7 mouse cellular contexts compared by ENCODE assay signal in genomic region chr2:12325417-12325816, GRCm38 (mm10). TPM values are rescaled to one million over a fixed set of nuclear protein-coding genes. Genes with fewer than 3 reads are reported as not detected.
DNase-seq lines count a peak whose midpoint lies in the region; ATAC-seq and TF ChIP-seq lines count a peak whose summit lies in the region.

No protein-coding gene starts in this region.

- peak overlapping the region; percentile 72 for H3K27ac ChIP-seq in heart, embryonic 13.5 days (replicated peaks)
- no peak overlapping the region for H3K27ac ChIP-seq in forebrain, postnatal 0 days (ENCODE audit: low read depth, low read length)

- no peaks in the 10 kb centered on the region for H3K9me3 ChIP-seq in heart, embryonic 13.5 days
- H3K9me3 ChIP-seq in forebrain, postnatal 0 days (ENCODE audit: low read length): no peaks in the 10 kb centered on the region

- DNase-seq in NIH3T3 (ENCODE audit: low read depth): peak; percentile 98
- DNase-seq in adrenal gland, postnatal 10 days: peak; percentile 71
- peak; percentile 84 for DNase-seq in lung, postnatal 10 days
- no peak for DNase-seq in thymus, postnatal 36 days
- DNase-seq in spleen, postnatal 4 days (ENCODE audit: low spot score in 2 of 2): no peak
- no peak for DNase-seq in forebrain, postnatal 0 days

- peaks cover 32% of the 10 kb centered on the region for H3K4me1 ChIP-seq in heart, embryonic 13.5 days
- H3K4me1 ChIP-seq in forebrain, postnatal 0 days (ENCODE audit: insufficient read depth): peaks cover 7% of the 10 kb centered on the region

- no peak for TF ChIP-seq CTCF in forebrain, postnatal 0 days (IDR thresholded peaks at IDR 0.05; ENCODE audit: low read depth)

- peak; percentile 44; the same call in 1 of the 2 replicates for ATAC-seq in heart, embryonic 13.5 days (ENCODE audit: extremely low read depth, insufficient number of reproducible peaks, low FRiP score, low TSS enrichment)
- no peak for ATAC-seq in forebrain, postnatal 0 days

- no peak overlapping the region for H3K9ac ChIP-seq in heart, embryonic 13.5 days
- no peak overlapping the region for H3K9ac ChIP-seq in forebrain, postnatal 0 days

- WGBS in heart, embryonic 13.5 days: 53% methylated on average over 6 of the region's 6 CpGs
- 77% methylated on average over 6 of the region's 6 CpGs for WGBS in forebrain, postnatal 0 days

- H3K27me3 ChIP-seq in heart, embryonic 13.5 days (replicated peaks): no peaks in the 10 kb centered on the region
- H3K27me3 ChIP-seq in forebrain, postnatal 0 days (ENCODE audit: insufficient read depth, low read length): no peaks in the 10 kb centered on the region

- no peak overlapping the region for H3K4me3 ChIP-seq in heart, embryonic 13.5 days
- H3K4me3 ChIP-seq in forebrain, postnatal 0 days (ENCODE audit: low read depth, low read length): no peak overlapping the region

- H3K4me2 ChIP-seq in heart, embryonic 13.5 days: no peak overlapping the region
- no peak overlapping the region for H3K4me2 ChIP-seq in forebrain, postnatal 0 days (ENCODE audit: low read depth)

- H3K36me3 ChIP-seq in heart, embryonic 13.5 days: no peaks in the 10 kb centered on the region
- no peaks in the 10 kb centered on the region for H3K36me3 ChIP-seq in forebrain, postnatal 0 days (ENCODE audit: insufficient read depth)

RNA-seq across cellular contexts. Expression of gene Itga8, which starts 23.7 kb away (rescaled TPM):
- total RNA-seq in adrenal gland, postnatal 10 days (2021): 10 to 100 TPM; 21.7 to 24.1 TPM
- 9.2 and 10.8 TPM in 2 replicates for polyA plus RNA-seq in heart, embryonic 13.5 days (2015; fragmentation: Nextera tagmentation; extraction: Ambion mirVana)
- total RNA-seq in forebrain, postnatal 0 days (2014; rRNA removed): 4.0 and 7.1 TPM in 2 replicates
- polyA plus RNA-seq in forebrain, postnatal 0 days (2015; fragmentation: Nextera tagmentation; extraction: Ambion mirVana): 1.9 TPM in 2 replicates

Comparison
In these comparisons a context has a peak if more than half of its experiments do, and no peak if none do; other contexts are left out.
1. DNase-seq: peak in NIH3T3 (single experiment), adrenal gland, postnatal 10 days (single experiment) and lung, postnatal 10 days (single experiment); none in thymus, postnatal 36 days (0 of 2), spleen, postnatal 4 days (0 of 2) and forebrain, postnatal 0 days (single experiment).